Mouse (Mus musculus) embryonic facial prominence, embryonic 14.5 days (tissue): Measurements from ENCODE around the gene Olfr1431. TPM values are rescaled to one million over a fixed set of nuclear protein-coding genes. Genes with fewer than 3 reads are reported as not detected.
"Not testable (repeated sequence)": the region's sequence is repeated elsewhere in the genome, so short reads cannot be mapped to it uniquely, and the experiment has no call there.

ENCODE experiments used
- ATAC-seq: fragments of 200-750 bp; cut with Nextera tagmentation; 2 replicates; pipeline ENCODE4 v1.8.0; 2017; ENCODE audit warnings: low read depth, moderate number of reproducible peaks, moderate TSS enrichment
- DNase-seq: peaks from one replicate; pipeline ENCODE4 v3.0.0-alpha.2; 2015; ENCODE audit warnings: low spot score
- H3K27ac ChIP-seq: fragments of 300-500 bp; sonication (generic); replicated peaks from 2 replicates; pipeline ENCODE4 v1.5.1; 2014; ENCODE audit warnings: low read depth, mild to moderate bottlenecking, low read length, moderate library complexity
- H3K27me3 ChIP-seq: fragments of 300-500 bp; sonication (generic); replicated peaks from 2 replicates; pipeline ENCODE4 v1.6.1; 2014; ENCODE audit warnings: low read length; ENCODE audit not compliant: control insufficient read depth, insufficient read depth
- H3K36me3 ChIP-seq: fragments of 300-500 bp; sonication (generic); 2 replicates; pipeline ENCODE4 v1.6.1; 2014; ENCODE audit warnings: low read length, mixed read lengths; ENCODE audit not compliant: control insufficient read depth, insufficient read depth
- H3K4me1 ChIP-seq: fragments of 300-500 bp; sonication (generic); 2 replicates; pipeline ENCODE4 v1.6.1; 2014; ENCODE audit warnings: antibody characterized with exemption, low read length; ENCODE audit not compliant: control insufficient read depth, insufficient read depth
- H3K4me2 ChIP-seq: fragments of 300-500 bp; sonication (generic); 2 replicates; pipeline ENCODE4 v1.6.1; 2014; ENCODE audit warnings: low read depth, mild to moderate bottlenecking, low read length, moderate library complexity, mixed read lengths
- H3K4me3 ChIP-seq: fragments of 300-500 bp; sonication (generic); 2 replicates; pipeline ENCODE4 v1.5.1; 2014; ENCODE audit warnings: low read depth, mild to moderate bottlenecking, low read length
- H3K9ac ChIP-seq: fragments of 300-500 bp; sonication (generic); 2 replicates; pipeline ENCODE4 v1.6.1; 2014; ENCODE audit warnings: low read depth, mild to moderate bottlenecking, low read length, moderate library complexity, mixed read lengths
- H3K9me3 ChIP-seq: fragments of 300-500 bp; sonication (generic); 2 replicates; pipeline ENCODE4 v1.6.1; 2016; ENCODE audit warnings: low read length; ENCODE audit not compliant: control insufficient read depth
- whole genome bisulfite sequencing: fragments of 180-500 bp; shearing (Covaris S2); extraction: QIAGEN DNeasy Blood & Tissue Kit; methylation state at CpG from one replicate; pipeline ENCODE4 v1.1.7; 2014; 5-methylcytosine and 5-hydroxymethylcytosine counted together
- polyA plus RNA-seq: library from polyadenylated mRNA; unstranded; fragments of >200 nt; fragmentation: Nextera tagmentation; extraction: Ambion mirVana; gene quantifications from 2 replicates; pipeline ENCODE4 v1.2.1, GENCODE M21; 2014

The Olfr1431 gene
- not detected in 2 replicates for polyA plus RNA-seq

GRCm38 (mm10) chr19:12200334-12200733 is at the start of gene Olfr1431:
TSS of gene Olfr1431 (plus strand) at chr19:12200634.
- 81% methylated on average over 1 of the region's 1 CpGs for WGBS
- no peak for DNase-seq
- H3K9ac ChIP-seq: no peak within 1 kb of the TSS
- no peaks in the 10 kb centered on the region for H3K9me3 ChIP-seq
- no peak within 1 kb of the TSS for H3K27ac ChIP-seq
- no peak for ATAC-seq
- H3K27me3 ChIP-seq: no peaks in the 10 kb centered on the region
- no peaks in the 10 kb centered on the region for H3K36me3 ChIP-seq
- H3K4me1 ChIP-seq: no peaks in the 10 kb centered on the region
- H3K4me3 ChIP-seq: no peak within 1 kb of the TSS
- H3K4me2 ChIP-seq: no peak within 1 kb of the TSS

GRCm38 (mm10) chr19:12170062-12170599 is 30.3 kb upstream of the Olfr1431 start, which contains the start of gene Olfr1555-ps1:
TSS of gene Olfr1555-ps1 (minus strand) at chr19:12170112.
- not testable (repeated sequence) for H3K9ac ChIP-seq, H3K4me2 ChIP-seq, ATAC-seq, H3K4me3 ChIP-seq, H3K27me3 ChIP-seq, H3K27ac ChIP-seq, H3K4me1 ChIP-seq, H3K36me3 ChIP-seq, DNase-seq, H3K9me3 ChIP-seq
- 42% methylated on average over 1 of the region's 1 CpGs for WGBS

GRCm38 (mm10) chr19:12175431-12175830 is 25.0 kb upstream of the Olfr1431 start:
- not testable (repeated sequence) for H3K9ac ChIP-seq, H3K4me3 ChIP-seq, DNase-seq, H3K36me3 ChIP-seq, ATAC-seq, H3K27me3 ChIP-seq, H3K4me1 ChIP-seq, H3K4me2 ChIP-seq, H3K27ac ChIP-seq, H3K9me3 ChIP-seq
- 82% methylated on average over 5 of the region's 5 CpGs for WGBS

GRCm38 (mm10) chr19:12199076-12199475 is 1.4 kb upstream of the Olfr1431 start:
- H3K36me3 ChIP-seq, H3K9ac ChIP-seq, H3K4me3 ChIP-seq, H3K27me3 ChIP-seq, ATAC-seq, H3K9me3 ChIP-seq, H3K4me2 ChIP-seq, DNase-seq, H3K27ac ChIP-seq, H3K4me1 ChIP-seq: not testable (repeated sequence)
- WGBS: 85% methylated on average over 4 of the region's 4 CpGs

- not testable (repeated sequence) for H3K9ac ChIP-seq, H3K27me3 ChIP-seq, ATAC-seq, H3K9me3 ChIP-seq, H3K4me1 ChIP-seq, H3K36me3 ChIP-seq, H3K4me2 ChIP-seq, DNase-seq, H3K27ac ChIP-seq, H3K4me3 ChIP-seq
These were observed 32.1 kb downstream of the Olfr1431 start, which contains the start of gene Olfr1432 for GRCm38 (mm10) chr19:12232496-12232895. TSS of gene Olfr1432 (minus strand) at chr19:12232596.

GRCm38 (mm10) chr19:12241559-12241958 is 41.1 kb downstream of the Olfr1431 start, which contains the start of gene Olfr262:
TSS of gene Olfr262 (minus strand) at chr19:12241659.
- 78% methylated on average over 1 of the region's 1 CpGs for WGBS
- Histone ChIP-seq H3K36me3 (no peaks in the 10 kb centered on the region), H3K27ac (no peak within 1 kb of the TSS)

GRCm38 (mm10) chr19:12260732-12261131 is 60.3 kb downstream of the Olfr1431 start, which contains the start of gene Olfr235:
TSS of gene Olfr235 (plus strand) at chr19:12261032.
- no peak within 1 kb of the TSS for H3K27ac ChIP-seq
- no peak within 1 kb of the TSS for H3K4me2 ChIP-seq
- no peak for DNase-seq
- no peak for ATAC-seq
- no peak within 1 kb of the TSS for H3K9ac ChIP-seq
- H3K9me3 ChIP-seq: no peaks in the 10 kb centered on the region
- H3K36me3 ChIP-seq: no peaks in the 10 kb centered on the region
- H3K27me3 ChIP-seq: no peaks in the 10 kb centered on the region
- 47% methylated on average over 1 of the region's 1 CpGs for WGBS
- H3K4me1 ChIP-seq: no peaks in the 10 kb centered on the region
- no peak within 1 kb of the TSS for H3K4me3 ChIP-seq

More at GRCm38 (mm10) chr19:12241559-12241958, 41.1 kb downstream of the Olfr1431 start, which contains the start of gene Olfr262:
- H3K9me3 ChIP-seq: no peaks in the 10 kb centered on the region
- no peaks in the 10 kb centered on the region for H3K27me3 ChIP-seq
- no peak within 1 kb of the TSS for H3K9ac ChIP-seq
- ATAC-seq (no peak), DNase-seq (no peak)
- H3K4me1 ChIP-seq: no peaks in the 10 kb centered on the region
- no peak within 1 kb of the TSS for H3K4me2 ChIP-seq
- no peak within 1 kb of the TSS for H3K4me3 ChIP-seq
